Mouse (Mus musculus) ES-E14 (cell line): Measurements from ENCODE around the gene Tacc2.
"Not testable (repeated sequence)": the region's sequence is repeated elsewhere in the genome, so short reads cannot be mapped to it uniquely, and the experiment has no call there.

ENCODE experiments used
- CHD2 ChIP-seq: IDR thresholded peaks from 2 replicates; pipeline ENCODE4 v1.6.1; 2014; ENCODE audit warnings: mild to moderate bottlenecking, low read depth, low read length, inconsistent platforms
- ZNF384 ChIP-seq: IDR thresholded peaks from 2 replicates; pipeline ENCODE4 v1.6.1; 2012; ENCODE audit warnings: low read depth, low read length, inconsistent platforms

GRCm38 (mm10) chr7:130592975-130593374 is 15.7 kb downstream of the Tacc2 start:
- not testable (repeated sequence) for TF ChIP-seq ZNF384, CHD2
